Mouse (Mus musculus): ENCODE results near the gene Rtn4r. TPM values are rescaled to one million over a fixed set of nuclear protein-coding genes. Genes with fewer than 3 reads are reported as not detected.

Gene Rtn4r
- polyA plus RNA-seq, 1 experiment from 2014 or later = 3.6 TPM

GRCm38 (mm10) chr16:18119031-18119730 lies 8.3 kb upstream of the Rtn4r start:
- Histone ChIP-seq H3K9me3 (ENCODE audit: control insufficient read depth, low read length) (no peaks in the 10 kb centered on the region), H3K27me3 (ENCODE audit: control insufficient read depth, insufficient read depth, low read length) (no peaks in the 10 kb centered on the region; the same call in 1 of the 2 replicates), H3K9ac (ENCODE audit: low read depth, low read length) (no peak overlapping the region), H3K4me1 (ENCODE audit: control insufficient read depth, insufficient read depth, low read length) (no peaks in the 10 kb centered on the region), H3K4me2 (replicated peaks; ENCODE audit: low read depth, low read length) (no peak overlapping the region), H3K36me3 (ENCODE audit: control insufficient read depth, insufficient read depth, low read length) (no peaks in the 10 kb centered on the region), H3K27ac (ENCODE audit: low read depth, low read length) (no peak overlapping the region), H3K4me3 (ENCODE audit: low read length) (no peak overlapping the region)
- WGBS = 23% methylated on average over 8 of the region's 8 CpGs
- peak; percentile 62; the same call in 1 of the 2 replicates for ATAC-seq (ENCODE audit: low FRiP score, low TSS enrichment)

GRCm38 (mm10) chr16:18122740-18123139 lies 4.7 kb upstream of the Rtn4r start:
- H3K4me1 ChIP-seq (ENCODE audit: control insufficient read depth, insufficient read depth, low read length) = no peaks in the 10 kb centered on the region
- H3K9ac ChIP-seq (ENCODE audit: low read depth, low read length) = no peak overlapping the region
- no peaks in the 10 kb centered on the region for H3K36me3 ChIP-seq (ENCODE audit: control insufficient read depth, insufficient read depth, low read length)
- H3K4me3 ChIP-seq (ENCODE audit: low read length) = no peak overlapping the region
- 72% methylated on average over 2 of the region's 2 CpGs for WGBS
- ATAC-seq (ENCODE audit: low FRiP score, low TSS enrichment) = no peak
- H3K27ac ChIP-seq (ENCODE audit: low read depth, low read length) = no peak overlapping the region
- no peak overlapping the region for H3K4me2 ChIP-seq (replicated peaks; ENCODE audit: low read depth, low read length)
- peaks cover 22% of the 10 kb centered on the region for H3K27me3 ChIP-seq (ENCODE audit: control insufficient read depth, insufficient read depth, low read length)
- H3K9me3 ChIP-seq (ENCODE audit: control insufficient read depth, low read length) = no peaks in the 10 kb centered on the region

GRCm38 (mm10) chr16:18123471-18123870 lies 4.0 kb upstream of the Rtn4r start:
- Histone ChIP-seq H3K27me3 (ENCODE audit: control insufficient read depth, insufficient read depth, low read length) (peaks cover 30% of the 10 kb centered on the region), H3K4me1 (ENCODE audit: control insufficient read depth, insufficient read depth, low read length) (0 out of 2 replicates have a peak, but pooled peaks cover 3% of the 10 kb centered on the region), H3K36me3 (ENCODE audit: control insufficient read depth, insufficient read depth, low read length) (no peaks in the 10 kb centered on the region), H3K4me3 (ENCODE audit: low read length) (no peak overlapping the region), H3K9me3 (ENCODE audit: control insufficient read depth, low read length) (no peaks in the 10 kb centered on the region), H3K9ac (ENCODE audit: low read depth, low read length) (no peak overlapping the region), H3K4me2 (replicated peaks; ENCODE audit: low read depth, low read length) (no peak overlapping the region), H3K27ac (ENCODE audit: low read depth, low read length) (no peak overlapping the region)
- ATAC-seq (ENCODE audit: low FRiP score, low TSS enrichment) = no peak
- WGBS = 62% methylated on average over 1 of the region's 1 CpGs

GRCm38 (mm10) chr16:18124040-18124439 lies 3.4 kb upstream of the Rtn4r start:
- Histone ChIP-seq H3K4me2 (replicated peaks; ENCODE audit: low read depth, low read length) (no peak overlapping the region), H3K9me3 (ENCODE audit: control insufficient read depth, low read length) (no peaks in the 10 kb centered on the region), H3K4me3 (ENCODE audit: low read length) (no peak overlapping the region), H3K9ac (ENCODE audit: low read depth, low read length) (no peak overlapping the region), H3K27ac (ENCODE audit: low read depth, low read length) (no peak overlapping the region), H3K4me1 (ENCODE audit: control insufficient read depth, insufficient read depth, low read length) (0 out of 2 replicates have a peak, but pooled peaks cover 3% of the 10 kb centered on the region), H3K27me3 (ENCODE audit: control insufficient read depth, insufficient read depth, low read length) (peaks cover 35% of the 10 kb centered on the region), H3K36me3 (ENCODE audit: control insufficient read depth, insufficient read depth, low read length) (no peaks in the 10 kb centered on the region)
- ATAC-seq (ENCODE audit: low FRiP score, low TSS enrichment) = no peak
- WGBS = 86% methylated on average over 4 of the region's 4 CpGs

- Histone ChIP-seq H3K4me1 (ENCODE audit: control insufficient read depth, insufficient read depth, low read length) (peaks cover 9% of the 10 kb centered on the region), H3K4me2 (replicated peaks; ENCODE audit: low read depth, low read length) (no peak overlapping the region), H3K27ac (ENCODE audit: low read depth, low read length) (no peak overlapping the region), H3K4me3 (ENCODE audit: low read length) (no peak overlapping the region), H3K36me3 (ENCODE audit: control insufficient read depth, insufficient read depth, low read length) (no peaks in the 10 kb centered on the region), H3K27me3 (ENCODE audit: control insufficient read depth, insufficient read depth, low read length) (peaks cover 41% of the 10 kb centered on the region), H3K9ac (ENCODE audit: low read depth, low read length) (no peak overlapping the region), H3K9me3 (ENCODE audit: control insufficient read depth, low read length) (no peaks in the 10 kb centered on the region)
- WGBS = 30% methylated on average over 5 of the region's 5 CpGs
- ATAC-seq (ENCODE audit: low FRiP score, low TSS enrichment) = no peak
Measured at GRCm38 (mm10) chr16:18124626-18125025, 2.8 kb upstream of the Rtn4r start.

GRCm38 (mm10) chr16:18125131-18125530 lies 2.3 kb upstream of the Rtn4r start:
- H3K27me3 ChIP-seq (ENCODE audit: control insufficient read depth, insufficient read depth, low read length) = peaks cover 41% of the 10 kb centered on the region
- WGBS = 92% methylated on average over 2 of the region's 2 CpGs

GRCm38 (mm10) chr16:18126211-18126610 lies 1.2 kb upstream of the Rtn4r start:
- Histone ChIP-seq H3K27me3 (ENCODE audit: control insufficient read depth, insufficient read depth, low read length) (peaks cover 41% of the 10 kb centered on the region), H3K27ac (ENCODE audit: low read depth, low read length) (no peak overlapping the region), H3K9ac (ENCODE audit: low read depth, low read length) (no peak overlapping the region), H3K4me1 (ENCODE audit: control insufficient read depth, insufficient read depth, low read length) (peaks cover 9% of the 10 kb centered on the region), H3K9me3 (ENCODE audit: control insufficient read depth, low read length) (no peaks in the 10 kb centered on the region), H3K36me3 (ENCODE audit: control insufficient read depth, insufficient read depth, low read length) (no peaks in the 10 kb centered on the region), H3K4me3 (ENCODE audit: low read length) (no peak overlapping the region), H3K4me2 (replicated peaks; ENCODE audit: low read depth, low read length) (no peak overlapping the region)
- ATAC-seq (ENCODE audit: low FRiP score, low TSS enrichment) = no peak
- WGBS = 60% methylated on average over 3 of the region's 3 CpGs

More at GRCm38 (mm10) chr16:18125131-18125530, 2.3 kb upstream of the Rtn4r start:
- no peak overlapping the region for H3K4me3 ChIP-seq (ENCODE audit: low read length)
- no peaks in the 10 kb centered on the region for H3K9me3 ChIP-seq (ENCODE audit: control insufficient read depth, low read length)
- H3K4me2 ChIP-seq (replicated peaks; ENCODE audit: low read depth, low read length) = no peak overlapping the region
- no peak for ATAC-seq (ENCODE audit: low FRiP score, low TSS enrichment)
- no peak overlapping the region for H3K27ac ChIP-seq (ENCODE audit: low read depth, low read length)
- no peaks in the 10 kb centered on the region for H3K36me3 ChIP-seq (ENCODE audit: control insufficient read depth, insufficient read depth, low read length)
- H3K4me1 ChIP-seq (ENCODE audit: control insufficient read depth, insufficient read depth, low read length) = peaks cover 9% of the 10 kb centered on the region
- H3K9ac ChIP-seq (ENCODE audit: low read depth, low read length) = no peak overlapping the region

GRCm38 (mm10) chr16:18127871-18128563 lies 575 bp downstream of the Rtn4r start:
- H3K4me2 ChIP-seq (replicated peaks; ENCODE audit: low read depth, low read length) = peak overlapping the region; percentile 100
- H3K27me3 ChIP-seq (ENCODE audit: control insufficient read depth, insufficient read depth, low read length) = peaks cover 41% of the 10 kb centered on the region
- 1% methylated on average over 52 of the region's 52 CpGs for WGBS

GRCm38 (mm10) chr16:18128564-18128935 lies 1.1 kb downstream of the Rtn4r start:
- Histone ChIP-seq H3K9ac (ENCODE audit: low read depth, low read length) (no peak overlapping the region), H3K9me3 (ENCODE audit: control insufficient read depth, low read length) (no peaks in the 10 kb centered on the region), H3K4me1 (ENCODE audit: control insufficient read depth, insufficient read depth, low read length) (peaks cover 9% of the 10 kb centered on the region), H3K4me2 (replicated peaks; ENCODE audit: low read depth, low read length) (peak overlapping the region; percentile 100), H3K27me3 (ENCODE audit: control insufficient read depth, insufficient read depth, low read length) (peaks cover 41% of the 10 kb centered on the region), H3K36me3 (ENCODE audit: control insufficient read depth, insufficient read depth, low read length) (no peaks in the 10 kb centered on the region), H3K27ac (ENCODE audit: low read depth, low read length) (no peak overlapping the region), H3K4me3 (ENCODE audit: low read length) (peak overlapping the region; percentile 60)
- 64% methylated on average over 6 of the region's 6 CpGs for WGBS
- no peak for ATAC-seq (ENCODE audit: low FRiP score, low TSS enrichment)

More at GRCm38 (mm10) chr16:18127871-18128563, 575 bp downstream of the Rtn4r start:
- H3K27ac ChIP-seq (ENCODE audit: low read depth, low read length) = no peak overlapping the region
- peaks cover 9% of the 10 kb centered on the region for H3K4me1 ChIP-seq (ENCODE audit: control insufficient read depth, insufficient read depth, low read length)
- peak overlapping the region; percentile 75 for H3K9ac ChIP-seq (ENCODE audit: low read depth, low read length)
- peak; percentile 45 for ATAC-seq (ENCODE audit: low FRiP score, low TSS enrichment)
- no peaks in the 10 kb centered on the region for H3K9me3 ChIP-seq (ENCODE audit: control insufficient read depth, low read length)
- no peaks in the 10 kb centered on the region for H3K36me3 ChIP-seq (ENCODE audit: control insufficient read depth, insufficient read depth, low read length)
- H3K4me3 ChIP-seq (ENCODE audit: low read length) = peak overlapping the region; percentile 60
